In the genomic region with DNA sequence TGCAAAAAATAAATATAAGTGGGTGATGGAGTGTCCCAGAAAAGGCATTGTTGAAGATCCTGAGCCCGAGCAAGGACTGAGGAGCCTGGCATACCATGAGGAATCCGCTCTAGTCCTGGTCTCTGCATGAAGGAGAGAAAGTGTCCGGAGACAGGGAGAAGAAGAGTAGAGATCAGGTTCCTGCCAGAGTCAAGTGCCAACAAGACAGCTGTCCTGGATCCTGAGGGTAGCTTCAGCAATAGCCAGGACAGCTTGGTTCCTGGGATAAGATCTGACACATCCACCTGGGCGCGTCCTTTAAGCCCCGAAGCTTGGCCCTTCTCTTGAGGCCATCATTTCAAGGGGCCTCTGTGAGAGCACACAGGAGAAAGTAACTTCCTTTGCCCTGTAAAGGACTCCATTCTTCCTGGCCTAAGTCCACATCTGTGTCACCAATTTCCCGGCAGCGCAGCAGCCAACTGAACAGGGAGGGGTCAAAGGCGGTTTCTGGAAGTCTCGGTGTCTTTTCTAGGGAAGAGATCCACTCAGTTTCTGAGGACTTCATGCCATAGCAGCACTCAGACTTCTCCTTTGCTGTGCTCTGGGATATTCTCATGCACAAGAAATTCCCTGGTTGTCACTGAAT, we compare ENCODE assay signal across 19 mouse cellular contexts. TPM values are rescaled to one million over a fixed set of nuclear protein-coding genes. Genes with fewer than 3 reads are reported as not detected.
DNase-seq lines count a peak whose midpoint lies in the region; ATAC-seq and TF ChIP-seq lines count a peak whose summit lies in the region.
"Had no signal": no experiment of that assay in that cellular context is flagged by ENCODE, and none has a peak within 500 bp of the region (broad histone marks: within the 10 kb centered on the region; RNA-seq: fewer than 3 reads in every experiment).

No protein-coding gene starts in this region.

- TF ChIP-seq CTCF in gastrocnemius, adult 2 months (IDR thresholded peaks at IDR 0.05): no peak
- TF ChIP-seq CTCF in kidney, adult 2 months (conservative IDR thresholded peaks at IDR 0.05; ENCODE audit: insufficient read depth, insufficient read length, low read depth, low read length): no peak

- H3K9ac ChIP-seq in midbrain, embryonic 11.5 days (ENCODE audit: low read length): no peak overlapping the region
- no peak overlapping the region for H3K9ac ChIP-seq in midbrain, embryonic 16.5 days (ENCODE audit: low read depth, low read length)
- H3K9ac ChIP-seq: embryonic facial prominence, embryonic 13.5 days; heart, embryonic 12.5 days; hindbrain, embryonic 15.5 days had no signal

- no peaks in the 10 kb centered on the region for H3K9me3 ChIP-seq in midbrain, embryonic 11.5 days (ENCODE audit: control insufficient read depth, low read length)
- H3K9me3 ChIP-seq in midbrain, embryonic 16.5 days (replicated peaks; ENCODE audit: control insufficient read depth, low read length, poor library complexity, severe bottlenecking): no peaks in the 10 kb centered on the region
- H3K9me3 ChIP-seq: hindbrain, embryonic 15.5 days had no signal

- peak; percentile 59 for DNase-seq in gastrocnemius, adult 2 months
- DNase-seq in gastrocnemius, postnatal 10 days: no peak
- peak; percentile 59 for DNase-seq in kidney, adult 2 months
- DNase-seq in kidney, postnatal 10 days: no peak
- DNase-seq in midbrain, embryonic 11.5 days (ENCODE audit: low spot score, missing footprints): peak; percentile 35
- DNase-seq: adrenal gland, adult 2 months; adrenal gland, postnatal 25 days; cerebellum, adult 18-20 months; cerebellum, adult 9-11 months; cerebellum, postnatal 36 days; heart, postnatal 36 days had no signal

- TF ChIP-seq POLR2A in kidney, adult 2 months (IDR thresholded peaks at IDR 0.05; ENCODE audit: low read depth, low read length): no peak

- no peak overlapping the region for H3K4me2 ChIP-seq in midbrain, embryonic 11.5 days
- no peak overlapping the region for H3K4me2 ChIP-seq in midbrain, embryonic 16.5 days (ENCODE audit: low read length)
- H3K4me2 ChIP-seq: embryonic facial prominence, embryonic 13.5 days; heart, embryonic 12.5 days; hindbrain, embryonic 15.5 days had no signal

- H3K4me3 ChIP-seq in gastrocnemius, adult 2 months: peak overlapping the region; percentile 20
- no peak overlapping the region for H3K4me3 ChIP-seq in kidney, adult 2 months (ENCODE audit: insufficient read depth, low read depth, low read length)
- H3K4me3 ChIP-seq in midbrain, embryonic 11.5 days (ENCODE audit: low read depth, low read length): no peak overlapping the region
- H3K4me3 ChIP-seq in midbrain, embryonic 16.5 days (ENCODE audit: low read depth, low read length): no peak overlapping the region
- H3K4me3 ChIP-seq: embryonic facial prominence, embryonic 13.5 days; heart, embryonic 12.5 days; hindbrain, embryonic 15.5 days had no signal

- no peak for ATAC-seq in midbrain, embryonic 11.5 days (ENCODE audit: low FRiP score)
- no peak for ATAC-seq in midbrain, embryonic 16.5 days
- ATAC-seq: activated CD4-positive, CD25-positive, alpha-beta regulatory T cell, adult 4 months; forebrain, embryonic 14.5 days; Patski had no signal

- no peaks in the 10 kb centered on the region for H3K36me3 ChIP-seq in kidney, adult 2 months (ENCODE audit: control insufficient read depth, insufficient read depth, low read length)
- no peaks in the 10 kb centered on the region for H3K36me3 ChIP-seq in midbrain, embryonic 11.5 days (ENCODE audit: control insufficient read depth, insufficient read depth, low read length)
- no peaks in the 10 kb centered on the region for H3K36me3 ChIP-seq in midbrain, embryonic 16.5 days (ENCODE audit: control insufficient read depth, insufficient read depth, low read length)
- H3K36me3 ChIP-seq: embryonic facial prominence, embryonic 13.5 days; heart, embryonic 12.5 days; hindbrain, embryonic 15.5 days had no signal

- 69% methylated on average over 10 of the region's 10 CpGs for WGBS in kidney, adult 2 months
- 90% methylated on average over 10 of the region's 10 CpGs for WGBS in midbrain, embryonic 11.5 days
- 96% methylated on average over 10 of the region's 10 CpGs for WGBS in midbrain, embryonic 16.5 days

- H3K4me1 ChIP-seq in kidney, adult 2 months (ENCODE audit: control insufficient read depth, insufficient read depth, low read length): peaks cover 4% of the 10 kb centered on the region
- H3K4me1 ChIP-seq in midbrain, embryonic 11.5 days (ENCODE audit: control insufficient read depth, insufficient read depth, low read length): no peaks in the 10 kb centered on the region
- H3K4me1 ChIP-seq in midbrain, embryonic 16.5 days (ENCODE audit: control insufficient read depth, insufficient read depth, low read length): no peaks in the 10 kb centered on the region
- H3K4me1 ChIP-seq: embryonic facial prominence, embryonic 13.5 days; heart, embryonic 12.5 days; hindbrain, embryonic 15.5 days had no signal

- intact Hi-C loops in gastrocnemius, adult 2 months (cut with DNase I): no loop called here

- peak overlapping the region; percentile 63 for H3K27ac ChIP-seq in gastrocnemius, adult 2 months
- no peak overlapping the region for H3K27ac ChIP-seq in kidney, adult 2 months (ENCODE audit: insufficient read depth, low read depth, low read length)
- H3K27ac ChIP-seq in midbrain, embryonic 11.5 days (ENCODE audit: low read depth, low read length): no peak overlapping the region
- H3K27ac ChIP-seq in midbrain, embryonic 16.5 days (ENCODE audit: low read length): no peak overlapping the region
- H3K27ac ChIP-seq: embryonic facial prominence, embryonic 13.5 days; hindbrain, embryonic 15.5 days had no signal

- H3K27me3 ChIP-seq in kidney, adult 2 months (replicated peaks; ENCODE audit: control insufficient read depth, insufficient read depth, low read length): no peaks in the 10 kb centered on the region
- no peaks in the 10 kb centered on the region for H3K27me3 ChIP-seq in midbrain, embryonic 11.5 days (ENCODE audit: control insufficient read depth, insufficient read depth, low read length)
- H3K27me3 ChIP-seq in midbrain, embryonic 16.5 days (ENCODE audit: control insufficient read depth, insufficient read depth, low read depth, low read length): no peaks in the 10 kb centered on the region
- H3K27me3 ChIP-seq: CH12.LX; embryonic facial prominence, embryonic 13.5 days; heart, embryonic 12.5 days; hindbrain, embryonic 15.5 days; Patski had no signal

RNA-seq across cellular contexts. Expression of a gene that starts 59.6 kb away (rescaled TPM):
- 100 to 1,000 TPM; 171 to 183 TPM for total RNA-seq in gastrocnemius, adult 2 months (2021)
- 100 to 1,000 TPM; 129 to 145 TPM for total RNA-seq in gastrocnemius, postnatal 10 days (2021)
- 30.9 and 33.6 TPM in 2 replicates for polyA plus RNA-seq in kidney, adult 2 months (2012; rRNA removed)
- polyA plus RNA-seq in midbrain, embryonic 11.5 days (2014; fragmentation: Nextera tagmentation; extraction: Ambion mirVana): 28.4 and 32.3 TPM in 2 replicates
- 20.5 and 25.1 TPM in 2 replicates for polyA plus RNA-seq in midbrain, embryonic 16.5 days (2015; fragmentation: Nextera tagmentation; extraction: Ambion mirVana)

Comparison
In these comparisons a context has a peak if more than half of its experiments do, and no peak if none do; other contexts are left out.
1. DNase-seq: peak in gastrocnemius, adult 2 months (single experiment), kidney, adult 2 months (single experiment) and midbrain, embryonic 11.5 days (single experiment); none in gastrocnemius, postnatal 10 days (single experiment) and kidney, postnatal 10 days (single experiment).